Mouse (Mus musculus) layer of hippocampus, adult 9-11 months (tissue): Measurements from ENCODE around the gene Vps8.

Experiments used
- DNase-seq: peaks from one replicate; pipeline ENCODE4 v3.0.0; 2022

The Vps8 gene

GRCm38 (mm10) chr16:21405224-21405969, 17.5 kb upstream of the Vps8 start:
- no peak for DNase-seq

GRCm38 (mm10) chr16:21406136-21406535, 16.8 kb upstream of the Vps8 start:
- no peak for DNase-seq

DNA sequence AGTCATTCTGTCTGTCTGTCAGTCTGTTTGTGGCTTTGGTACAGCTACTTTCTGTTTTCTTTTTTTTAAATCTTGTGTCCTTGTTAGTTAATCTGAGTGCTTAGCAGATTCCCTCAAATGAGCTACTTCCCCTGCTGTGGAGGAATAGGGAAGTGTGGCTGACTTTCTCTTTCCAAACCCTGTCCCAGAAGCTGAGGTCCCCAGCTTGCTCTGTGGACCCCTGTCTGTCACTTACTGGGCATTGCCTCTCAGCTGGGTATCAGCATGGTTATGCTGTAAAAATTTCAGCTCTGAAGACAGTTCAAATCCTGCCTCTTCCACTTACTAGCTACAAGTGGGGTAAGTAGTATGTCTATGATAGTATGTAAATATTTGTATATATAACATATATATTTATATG, 11.1 kb upstream of the Vps8 start:
- DNase-seq: no peak

DNA sequence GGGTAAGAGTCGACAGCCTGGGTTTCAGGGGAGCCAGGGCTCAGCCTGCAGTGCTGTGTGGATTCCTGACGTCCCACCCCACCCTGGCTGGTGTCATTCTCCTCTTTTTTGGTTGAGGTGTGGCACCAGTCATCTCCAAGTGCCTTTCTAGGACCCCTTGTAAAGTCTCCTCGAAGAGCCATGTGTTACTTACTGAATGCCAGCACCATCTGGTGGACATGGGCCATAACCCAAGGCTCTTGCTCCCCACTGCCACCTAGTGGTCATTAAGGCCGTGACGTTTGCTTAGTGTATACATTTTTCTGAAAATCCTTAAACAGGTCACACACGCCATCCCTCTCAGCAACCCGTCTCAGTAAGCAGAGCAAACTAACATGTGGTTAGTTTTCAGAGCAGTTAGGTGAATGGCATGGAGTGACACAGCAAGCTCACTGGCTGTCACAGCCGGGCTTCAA, 10.3 kb upstream of the Vps8 start:
- DNase-seq: peak; percentile 66

DNA sequence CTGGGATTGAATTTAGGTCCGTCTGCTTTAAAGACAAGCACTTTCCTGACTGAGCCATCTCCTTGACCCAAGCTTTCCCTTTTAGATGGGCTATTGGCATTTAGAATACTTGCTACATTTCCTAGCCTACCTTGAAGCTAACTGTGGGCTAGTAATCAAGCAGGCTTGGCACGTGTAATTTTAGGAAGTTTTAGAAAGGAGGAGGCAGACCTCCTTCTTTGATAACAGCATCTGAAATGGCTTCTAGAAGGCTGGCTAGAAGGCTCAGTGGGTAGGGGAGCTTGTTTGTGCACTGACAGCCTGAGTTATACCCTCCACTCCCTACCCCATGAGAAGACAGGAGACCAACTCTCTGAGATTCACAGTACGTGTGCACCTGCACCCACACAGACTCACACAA, 9.1 kb upstream of the Vps8 start:
- no peak for DNase-seq

GRCm38 (mm10) chr16:21415128-21415527, 7.8 kb upstream of the Vps8 start:
- no peak for DNase-seq

DNA sequence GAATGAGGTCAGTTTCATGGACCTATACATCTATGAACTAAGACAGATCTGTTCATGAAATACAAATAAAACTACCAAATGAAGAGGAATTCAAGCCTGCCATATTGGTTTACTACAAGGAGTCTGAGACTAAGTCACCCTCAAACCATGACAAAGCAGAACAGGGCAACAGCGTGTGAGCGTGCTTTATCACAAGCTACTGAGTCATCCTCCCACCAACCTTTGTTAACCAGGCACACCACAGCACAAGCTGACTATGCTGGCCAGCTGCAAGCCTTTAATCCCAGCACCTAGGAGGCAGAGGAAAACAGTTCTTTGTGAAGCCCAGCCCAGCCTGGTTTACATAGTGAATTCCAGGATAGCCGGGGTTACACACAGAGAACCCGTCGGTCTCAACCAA, 4.9 kb upstream of the Vps8 start:
- DNase-seq: no peak

- DNase-seq: no peak
Observed at GRCm38 (mm10) chr16:21423546-21423910, 610 bp downstream of the Vps8 start.

DNA sequence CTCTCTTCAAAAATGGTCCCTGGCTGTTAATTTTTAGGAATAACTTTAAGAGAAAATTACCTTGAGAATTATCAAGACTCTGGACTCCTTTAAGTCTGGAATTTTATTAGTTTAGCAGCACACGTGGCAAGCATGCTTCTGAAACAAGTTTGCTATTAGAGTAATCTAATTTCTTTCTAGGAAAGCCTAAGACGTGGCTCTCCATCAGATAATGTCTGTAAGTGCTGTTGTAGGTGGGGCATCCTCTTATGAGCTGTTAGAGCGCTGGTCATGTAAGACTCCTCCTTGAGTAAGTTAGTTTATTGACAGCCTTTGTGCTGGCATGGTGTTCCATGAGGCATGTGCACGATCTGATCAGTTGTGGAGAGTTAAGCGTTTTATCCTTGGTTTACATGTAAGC, 5.2 kb downstream of the Vps8 start:
- no peak for DNase-seq

- DNase-seq: no peak
Observed at GRCm38 (mm10) chr16:21430377-21431060, 7.6 kb downstream of the Vps8 start.

- no peak for DNase-seq
Observed at GRCm38 (mm10) chr16:21431614-21432013, 8.7 kb downstream of the Vps8 start.

DNA sequence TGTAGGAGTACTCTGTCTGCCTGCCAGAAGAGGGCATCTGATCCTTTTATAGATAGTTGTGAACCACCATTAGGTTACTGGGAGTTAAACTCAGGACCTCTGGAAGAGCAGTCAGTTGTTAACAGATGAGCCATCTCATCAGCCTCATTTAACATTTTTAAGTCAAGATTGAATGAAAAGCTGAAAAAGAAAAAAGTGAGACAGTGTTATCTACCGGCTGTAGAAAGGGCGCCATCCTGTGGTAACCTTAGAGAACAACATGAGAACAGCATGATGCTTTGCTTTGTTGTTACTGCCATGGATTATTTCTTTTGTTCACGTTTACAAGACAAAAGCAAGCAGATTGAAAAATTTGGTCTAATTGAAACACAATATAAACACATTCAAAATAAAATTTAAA, 10.6 kb downstream of the Vps8 start:
- no peak for DNase-seq

DNA sequence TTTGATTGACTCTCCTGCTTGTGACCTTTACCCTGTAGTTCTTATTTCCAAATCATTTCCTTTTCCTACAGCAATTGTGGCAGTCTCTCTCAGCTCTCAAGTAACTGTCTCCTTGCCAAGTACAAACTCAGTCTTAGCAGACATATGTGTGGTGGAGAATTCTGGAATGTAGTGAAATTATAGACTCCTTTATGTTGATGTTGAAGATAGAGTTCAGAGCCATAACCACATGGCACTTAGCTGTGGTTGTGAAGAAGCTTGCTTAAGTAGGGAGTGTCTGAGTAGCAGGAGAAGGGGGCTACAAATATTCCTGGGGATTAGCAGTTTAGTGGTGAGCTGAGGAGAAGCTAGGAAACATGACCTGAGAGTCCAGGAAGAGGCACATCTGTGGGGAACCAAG, 18.1 kb downstream of the Vps8 start:
- DNase-seq: no peak

- DNase-seq: no peak
Observed at GRCm38 (mm10) chr16:21445026-21445625, 22.2 kb downstream of the Vps8 start.

DNA sequence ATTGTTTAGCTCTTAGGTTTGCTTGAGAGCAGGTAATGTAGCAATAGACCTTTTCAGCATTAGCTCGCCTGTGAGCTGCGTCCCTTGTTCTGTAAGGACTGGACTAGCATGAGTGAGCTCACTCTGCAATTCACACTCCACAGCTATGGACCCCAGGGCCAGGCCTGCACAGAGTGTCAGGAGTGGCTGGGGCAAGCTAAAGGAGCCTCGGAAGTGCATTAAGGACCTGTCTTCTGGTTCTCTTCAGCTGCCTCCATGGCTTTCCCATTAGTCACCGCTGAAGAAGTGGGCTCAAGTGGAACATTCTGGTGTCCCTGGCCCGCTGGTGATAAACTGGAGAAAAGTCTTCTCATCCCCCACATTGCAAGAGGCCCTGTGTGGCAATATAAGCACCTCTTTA, 24.5 kb downstream of the Vps8 start:
- DNase-seq: no peak

DNA sequence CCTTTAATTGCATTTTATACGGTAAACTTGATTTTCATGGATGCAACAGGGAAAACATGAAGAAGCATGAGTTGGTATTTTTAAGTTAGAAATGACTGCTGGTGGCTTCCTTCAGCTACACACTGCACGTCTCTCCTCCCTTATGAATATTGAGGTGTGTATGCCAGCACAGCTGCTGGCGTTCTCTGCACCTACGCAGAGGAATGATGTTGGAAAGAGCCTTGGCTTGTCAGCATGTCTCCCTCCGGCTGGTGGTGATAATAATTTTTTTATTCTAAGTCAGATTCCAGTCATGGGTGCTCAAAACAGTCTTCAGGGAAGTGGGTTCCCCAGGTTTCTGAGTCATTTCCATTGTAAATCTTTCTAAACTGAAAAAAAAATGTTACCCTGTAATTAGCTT, 25.5 kb downstream of the Vps8 start:
- no peak for DNase-seq

- no peak for DNase-seq
Observed at GRCm38 (mm10) chr16:21449890-21450289, 27.0 kb downstream of the Vps8 start.

GRCm38 (mm10) chr16:21452569-21452968, 29.7 kb downstream of the Vps8 start:
- peak; percentile 36 for DNase-seq

- DNase-seq: peak; percentile 61
Observed at GRCm38 (mm10) chr16:21457639-21458369, 34.9 kb downstream of the Vps8 start.

DNA sequence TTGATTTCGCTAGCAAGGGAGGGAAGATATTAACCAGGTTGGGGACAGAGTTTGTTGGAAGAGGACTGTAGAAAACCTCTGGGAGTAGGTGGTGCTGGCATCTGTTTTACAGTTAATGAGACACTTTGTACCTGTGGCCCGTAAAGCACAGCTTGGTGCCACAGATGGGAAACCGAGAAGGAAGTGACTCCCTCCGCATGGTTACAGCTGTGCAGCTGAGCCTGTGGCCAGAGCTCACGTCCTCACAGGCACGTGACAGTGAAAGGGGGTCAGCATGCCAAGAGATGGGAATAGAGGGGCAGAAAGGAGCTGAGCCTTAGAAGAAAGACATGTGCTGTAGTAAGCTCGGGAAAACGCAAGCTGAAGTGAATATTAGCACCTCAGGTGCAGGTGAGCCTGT, 43.0 kb downstream of the Vps8 start:
- no peak for DNase-seq

GRCm38 (mm10) chr16:21470416-21470815, 47.5 kb downstream of the Vps8 start:
- DNase-seq: no peak

DNA sequence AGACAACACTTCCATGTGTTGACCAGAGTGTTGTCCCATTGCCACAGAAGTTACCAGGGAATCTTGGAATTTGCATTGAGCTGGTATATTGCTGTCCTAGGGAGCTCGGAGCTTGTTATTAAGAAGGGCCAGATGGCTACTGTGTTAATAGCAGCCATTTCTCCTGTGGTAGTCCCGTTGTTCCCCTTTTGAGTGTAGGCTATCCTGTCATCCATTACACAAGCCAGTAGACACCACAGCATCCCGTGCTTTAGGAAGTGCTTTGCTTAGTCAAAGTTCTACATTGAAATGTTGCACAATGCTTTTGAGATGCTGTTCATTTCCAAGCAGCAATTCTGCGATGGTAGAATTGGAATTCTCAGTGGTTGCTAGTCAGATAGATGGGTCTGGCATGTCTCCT, 54.2 kb downstream of the Vps8 start:
- no peak for DNase-seq

- DNase-seq: no peak
Observed at GRCm38 (mm10) chr16:21478376-21478775, 55.5 kb downstream of the Vps8 start.

DNA sequence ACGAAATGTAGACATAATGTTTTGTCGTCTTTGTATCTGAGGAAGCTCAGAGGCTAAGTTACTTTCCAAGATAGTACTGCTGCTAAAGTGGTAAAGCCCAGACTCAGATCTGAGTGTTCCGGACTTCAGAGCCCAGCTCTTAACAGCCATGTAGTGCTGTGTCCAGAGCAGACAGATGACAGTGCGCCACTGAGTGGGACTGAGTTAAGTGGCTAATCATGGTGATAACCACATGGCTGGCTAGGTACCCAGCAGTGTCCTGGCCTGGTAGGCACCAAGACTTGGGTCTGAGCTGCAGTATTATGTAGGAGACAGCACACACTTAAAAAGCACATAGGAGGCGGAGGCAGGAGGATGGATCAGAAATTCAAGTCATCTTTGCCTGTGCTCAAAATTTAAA, 60.9 kb downstream of the Vps8 start:
- DNase-seq: no peak
